Mouse (Mus musculus): Measurements from ENCODE around the gene Hist1h2ak. TPM values are rescaled to one million over a fixed set of nuclear protein-coding genes. Genes with fewer than 3 reads are reported as not detected.
"Not testable (repeated sequence)": the region's sequence is repeated elsewhere in the genome, so short reads cannot be mapped to it uniquely, and the experiment has no call there.

The Hist1h2ak gene
- polyA plus RNA-seq (2012) = 57.8 and 123 TPM in 2 replicates

DNA sequence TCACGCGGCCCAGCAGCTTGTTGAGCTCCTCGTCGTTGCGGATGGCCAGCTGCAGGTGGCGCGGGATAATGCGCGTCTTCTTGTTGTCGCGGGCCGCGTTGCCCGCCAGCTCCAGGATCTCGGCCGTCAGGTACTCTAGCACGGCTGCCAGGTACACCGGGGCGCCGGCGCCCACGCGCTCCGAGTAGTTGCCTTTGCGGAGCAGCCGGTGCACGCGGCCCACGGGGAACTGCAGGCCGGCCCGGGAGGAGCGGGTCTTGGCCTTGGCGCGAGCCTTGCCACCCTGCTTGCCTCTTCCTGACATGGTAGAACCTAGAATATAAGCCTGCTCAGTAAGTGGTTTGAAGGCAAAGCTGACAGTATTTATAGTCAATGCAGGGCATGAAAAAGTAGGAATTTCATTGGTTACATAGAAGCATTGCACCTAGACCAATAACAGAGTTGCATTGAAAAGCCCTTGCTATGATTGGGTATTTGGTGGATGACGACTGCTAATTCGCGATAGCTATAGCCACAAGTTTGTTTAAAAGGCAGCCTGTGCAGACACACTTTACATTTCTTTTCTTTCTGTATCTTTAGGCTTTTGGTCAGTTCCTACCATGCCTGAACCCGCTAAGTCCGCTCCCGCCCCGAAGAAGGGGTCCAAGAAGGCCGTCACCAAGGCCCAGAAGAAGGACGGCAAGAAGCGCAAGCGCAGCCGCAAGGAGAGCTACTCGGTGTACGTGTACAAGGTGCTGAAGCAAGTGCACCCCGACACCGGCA, at the start of gene Hist1h2ak, which contains the start of gene Hist1h2bn:
Gene Hist1h2ak, minus strand, starts transcription at position 304 of the 762 bp plus-strand sequence.
Gene Hist1h2bn, plus strand, starts transcription at position 600 of the 762 bp plus-strand sequence.
- TF ChIP-seq GATA1 (IDR thresholded peaks at IDR 0.05; ENCODE audit: low read length) = 0 out of 2 replicates have a peak, but pooled peaks have one; percentile 21
- H3K27me3 ChIP-seq (ENCODE audit: control insufficient read depth); H3K9me3 ChIP-seq (ENCODE audit: control insufficient read depth, low read length): not testable (repeated sequence)
- Histone ChIP-seq H3K4me1 (ENCODE audit: control insufficient read depth) (peaks cover 49% of the 10 kb centered on the region), H3K36me3 (ENCODE audit: control insufficient read depth) (peaks cover 14% of the 10 kb centered on the region), H3K4me3 (replicated peaks) (peak within 1 kb of the TSS; percentile 65)

DNA sequence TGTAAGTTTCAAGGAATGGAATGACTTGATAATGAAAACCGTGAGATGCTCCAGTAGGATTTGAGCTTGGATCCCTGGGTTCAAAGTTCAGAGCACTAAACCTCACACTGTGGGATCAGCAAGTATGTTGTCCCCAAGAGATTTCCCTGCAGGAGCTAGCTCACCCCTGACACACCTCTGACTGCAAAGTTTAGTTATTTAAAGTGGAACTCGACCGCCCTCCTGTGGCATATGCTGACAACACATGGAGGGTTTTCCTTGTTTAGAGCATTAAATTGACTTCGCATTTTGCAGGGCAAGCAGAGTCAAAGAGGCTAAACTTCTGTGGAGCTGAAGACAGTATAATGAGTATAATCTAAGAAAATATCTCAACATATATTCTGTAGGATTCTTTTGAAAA, 49.4 kb upstream of the Hist1h2ak start:
- H3K4me3 ChIP-seq (replicated peaks); H3K36me3 ChIP-seq (ENCODE audit: control insufficient read depth); H3K9me3 ChIP-seq (ENCODE audit: control insufficient read depth, low read length); H3K4me1 ChIP-seq (ENCODE audit: control insufficient read depth); H3K27me3 ChIP-seq (ENCODE audit: control insufficient read depth): not testable (repeated sequence)

DNA sequence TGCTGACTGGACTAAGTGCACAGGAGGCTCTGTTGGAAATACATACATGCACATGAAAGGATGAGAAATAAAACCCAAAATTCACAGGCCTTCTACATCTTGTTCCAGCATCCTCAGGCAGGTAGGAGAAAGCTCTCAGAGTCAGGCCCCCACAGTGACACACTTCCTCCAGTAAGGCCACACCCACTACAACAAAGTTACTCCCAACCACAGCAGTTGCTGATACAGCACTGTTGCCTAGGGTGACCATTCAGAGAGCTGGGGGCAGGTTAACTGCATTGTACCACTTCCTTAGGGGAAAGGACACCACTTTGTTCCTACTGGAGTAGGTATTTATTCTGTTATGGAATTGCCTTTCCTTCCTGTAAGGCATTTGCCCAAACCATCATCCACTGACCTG, 43.5 kb upstream of the Hist1h2ak start:
- not testable (repeated sequence) for H3K4me1 ChIP-seq (ENCODE audit: control insufficient read depth); H3K4me3 ChIP-seq (replicated peaks); H3K36me3 ChIP-seq (ENCODE audit: control insufficient read depth); H3K9me3 ChIP-seq (ENCODE audit: control insufficient read depth, low read length); H3K27me3 ChIP-seq (ENCODE audit: control insufficient read depth)

DNA sequence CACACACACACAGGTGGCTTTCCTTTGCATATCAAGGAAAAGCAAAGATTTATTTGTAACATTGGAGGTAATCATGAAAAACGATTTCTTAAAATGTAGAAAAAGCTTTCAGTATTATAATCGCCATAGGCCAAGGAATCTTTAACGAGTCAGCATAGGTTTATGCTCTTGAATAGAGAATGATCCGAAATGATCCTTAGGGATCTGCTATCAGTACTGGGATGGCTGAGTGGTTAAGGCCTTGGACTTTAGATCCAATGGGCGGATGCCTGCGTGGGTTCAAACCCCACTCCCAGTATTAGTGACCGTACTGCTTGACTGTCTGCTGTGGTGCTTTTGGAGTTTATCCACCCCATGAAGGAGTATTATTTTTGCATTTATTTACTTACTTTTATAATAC, 42.0 kb upstream of the Hist1h2ak start:
- Histone ChIP-seq H3K36me3 (ENCODE audit: control insufficient read depth) (no peaks in the 10 kb centered on the region), H3K27me3 (ENCODE audit: control insufficient read depth) (peaks cover 5% of the 10 kb centered on the region), H3K4me1 (ENCODE audit: control insufficient read depth) (peaks cover 7% of the 10 kb centered on the region), H3K9me3 (ENCODE audit: control insufficient read depth, low read length) (no peaks in the 10 kb centered on the region), H3K4me3 (replicated peaks) (no peak overlapping the region)
- TF ChIP-seq TAL1 (IDR thresholded peaks at IDR 0.05; ENCODE audit: low read length) (no peak), GATA1 (IDR thresholded peaks at IDR 0.05; ENCODE audit: low read length) (no peak)

DNA sequence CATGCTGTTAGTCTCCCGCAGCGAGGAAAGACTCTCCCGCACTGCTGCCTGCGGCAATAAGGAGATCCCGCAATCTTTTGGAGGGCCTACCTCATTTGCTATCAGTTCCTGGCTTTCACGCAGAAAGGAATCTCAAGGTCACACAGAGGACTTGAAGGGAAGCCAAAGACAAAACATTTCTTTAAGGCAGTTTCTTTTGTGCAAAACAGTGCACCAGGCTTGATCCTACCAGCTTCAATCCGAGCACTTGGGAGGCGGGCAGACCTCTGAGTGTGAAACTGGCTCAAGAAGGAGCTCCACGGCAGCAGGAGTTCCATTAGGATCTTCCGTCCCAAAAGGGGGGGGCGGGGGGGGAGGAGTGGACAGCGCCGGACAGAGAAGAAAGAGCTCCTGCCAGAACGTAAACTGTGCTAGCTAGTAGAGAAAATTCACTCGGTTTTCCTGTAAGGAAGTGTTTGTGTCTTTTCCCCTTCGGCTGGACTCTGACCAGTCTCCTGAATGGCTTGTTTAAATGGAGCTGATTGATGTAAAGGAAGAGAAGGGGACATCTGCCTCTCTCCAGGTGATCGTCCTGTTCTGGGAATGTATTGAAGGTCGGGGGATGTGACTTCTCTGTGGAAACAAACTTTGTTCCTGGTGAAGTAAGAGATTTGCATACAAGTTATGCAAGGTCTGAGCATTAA, 37.1 kb upstream of the Hist1h2ak start:
- Histone ChIP-seq H3K4me1 (ENCODE audit: control insufficient read depth) (peaks cover 38% of the 10 kb centered on the region), H3K4me3 (replicated peaks) (peak overlapping the region; percentile 42), H3K36me3 (ENCODE audit: control insufficient read depth) (no peaks in the 10 kb centered on the region), H3K9me3 (ENCODE audit: control insufficient read depth, low read length) (no peaks in the 10 kb centered on the region), H3K27me3 (ENCODE audit: control insufficient read depth) (peaks cover 11% of the 10 kb centered on the region)
- no peak for TF ChIP-seq TAL1 (IDR thresholded peaks at IDR 0.05; ENCODE audit: low read length)
- TF ChIP-seq GATA1 (IDR thresholded peaks at IDR 0.05; ENCODE audit: low read length) = no peak

DNA sequence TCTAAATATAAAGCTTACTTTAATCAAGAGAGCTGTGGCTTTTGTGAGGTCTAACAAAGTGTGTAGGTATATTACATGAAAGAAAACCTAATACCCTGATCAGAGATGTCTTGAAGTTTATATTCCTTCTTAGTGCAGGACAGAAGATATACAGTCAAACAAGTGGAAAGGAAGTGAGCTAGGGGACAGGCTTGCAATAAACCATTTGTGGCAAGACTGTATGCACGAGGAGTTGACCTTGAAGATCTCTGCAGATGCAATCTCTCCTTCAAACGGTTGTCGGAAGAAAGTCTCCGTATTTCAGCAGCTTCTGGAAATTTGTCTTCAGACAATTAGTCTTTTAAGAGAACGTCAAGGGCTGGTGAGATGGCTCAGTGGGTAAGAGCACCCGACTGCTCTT, 36.3 kb upstream of the Hist1h2ak start:
- H3K27me3 ChIP-seq (ENCODE audit: control insufficient read depth) = peaks cover 11% of the 10 kb centered on the region
- no peaks in the 10 kb centered on the region for H3K9me3 ChIP-seq (ENCODE audit: control insufficient read depth, low read length)
- peak overlapping the region; percentile 31 for H3K4me3 ChIP-seq (replicated peaks)
- no peaks in the 10 kb centered on the region for H3K36me3 ChIP-seq (ENCODE audit: control insufficient read depth)
- H3K4me1 ChIP-seq (ENCODE audit: control insufficient read depth) = peaks cover 46% of the 10 kb centered on the region
- TF ChIP-seq GATA1 (IDR thresholded peaks at IDR 0.05; ENCODE audit: low read length) = no peak
- TF ChIP-seq TAL1 (IDR thresholded peaks at IDR 0.05; ENCODE audit: low read length) = no peak

DNA sequence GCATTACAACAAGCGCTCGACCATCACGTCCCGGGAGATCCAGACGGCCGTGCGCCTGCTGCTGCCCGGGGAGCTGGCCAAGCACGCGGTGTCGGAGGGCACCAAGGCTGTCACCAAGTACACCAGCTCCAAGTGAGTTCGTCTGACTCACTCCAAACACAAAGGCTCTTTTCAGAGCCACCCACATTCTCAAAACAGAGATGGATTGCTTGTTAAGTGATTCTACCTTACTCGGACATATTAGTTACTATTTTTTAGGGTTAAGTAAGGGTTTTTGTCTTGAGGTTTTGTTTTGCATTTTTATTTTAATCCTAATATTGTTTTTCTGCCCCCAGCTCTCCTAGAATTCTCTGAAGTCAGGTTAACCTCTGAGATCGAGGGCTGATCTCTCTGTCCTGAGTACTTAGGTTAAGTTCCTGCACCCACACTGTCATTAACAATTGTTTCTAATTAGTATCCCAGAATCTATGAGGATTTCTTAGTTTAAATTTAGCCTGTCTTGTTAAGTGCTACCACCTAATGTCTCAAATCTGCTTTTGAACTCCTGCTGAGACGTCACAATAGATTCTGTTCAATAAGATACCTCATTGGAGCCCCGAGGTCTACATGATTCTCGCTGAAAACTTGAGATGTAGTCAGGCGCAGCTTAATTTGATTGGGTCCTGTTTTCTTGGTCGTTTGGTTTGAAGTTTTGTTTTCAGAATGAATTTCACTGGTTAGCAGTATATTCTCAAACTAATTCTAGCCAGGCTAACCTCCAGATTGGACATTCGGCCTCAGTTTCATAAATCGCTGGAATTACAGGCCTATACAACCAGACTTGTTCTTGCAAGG, 34.4 kb upstream of the Hist1h2ak start:
- TF ChIP-seq TAL1 (IDR thresholded peaks at IDR 0.05; ENCODE audit: low read length) = no peak
- TF ChIP-seq GATA1 (IDR thresholded peaks at IDR 0.05; ENCODE audit: low read length) = no peak
- H3K9me3 ChIP-seq (ENCODE audit: control insufficient read depth, low read length) = no peaks in the 10 kb centered on the region
- H3K36me3 ChIP-seq (ENCODE audit: control insufficient read depth) = no peaks in the 10 kb centered on the region
- peaks cover 11% of the 10 kb centered on the region for H3K27me3 ChIP-seq (ENCODE audit: control insufficient read depth)
- peak overlapping the region; percentile 67 for H3K4me3 ChIP-seq (replicated peaks)
- H3K4me1 ChIP-seq (ENCODE audit: control insufficient read depth) = peaks cover 59% of the 10 kb centered on the region

DNA sequence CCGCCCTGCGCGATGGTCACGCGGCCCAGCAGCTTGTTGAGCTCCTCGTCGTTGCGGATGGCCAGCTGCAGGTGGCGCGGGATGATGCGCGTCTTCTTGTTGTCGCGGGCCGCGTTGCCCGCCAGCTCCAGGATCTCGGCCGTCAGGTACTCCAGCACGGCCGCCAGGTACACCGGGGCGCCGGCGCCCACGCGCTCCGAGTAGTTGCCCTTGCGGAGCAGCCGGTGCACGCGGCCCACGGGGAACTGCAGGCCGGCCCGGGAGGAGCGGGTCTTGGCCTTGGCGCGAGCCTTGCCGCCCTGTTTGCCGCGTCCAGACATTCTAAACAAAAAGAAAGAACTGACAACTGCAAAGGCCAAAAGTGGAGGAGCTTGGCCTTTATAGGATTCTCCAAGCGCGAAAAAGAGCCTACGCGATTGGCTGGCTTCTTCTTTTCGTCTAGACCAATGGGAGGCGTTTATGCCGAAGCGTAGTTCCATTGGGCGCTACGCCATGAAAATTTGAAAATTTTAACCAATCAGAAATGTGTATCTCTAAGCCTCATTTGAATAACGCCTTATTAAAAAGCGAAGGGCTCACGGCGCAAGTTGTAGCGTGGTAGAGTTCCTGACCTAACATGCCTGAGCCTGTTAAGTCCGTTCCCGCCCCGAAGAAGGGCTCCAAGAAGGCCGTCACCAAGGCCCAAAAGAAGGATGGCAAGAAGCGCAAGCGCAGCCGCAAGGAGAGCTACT, 33.4 kb upstream of the Hist1h2ak start, which contains the start of the genes Hist1h2an and Hist1h2bp:
Gene Hist1h2an, minus strand, starts transcription at position 320 of the 731 bp plus-strand sequence.
Gene Hist1h2bp, plus strand, starts transcription at position 563 of the 731 bp plus-strand sequence.
- H3K36me3 ChIP-seq (ENCODE audit: control insufficient read depth); H3K9me3 ChIP-seq (ENCODE audit: control insufficient read depth, low read length): not testable (repeated sequence)
- peak within 1 kb of the TSS; percentile 67 for H3K4me3 ChIP-seq (replicated peaks)
- peaks cover 11% of the 10 kb centered on the region for H3K27me3 ChIP-seq (ENCODE audit: control insufficient read depth)
- H3K4me1 ChIP-seq (ENCODE audit: control insufficient read depth) = peaks cover 68% of the 10 kb centered on the region
